Mouse (Mus musculus) frontal cortex, postnatal 25 days (tissue): ENCODE measurements around the gene Itgb5.

ENCODE experiments used
- DNase-seq, 2 experiments: peaks; one replicate each; pipeline ENCODE4 v3.0.0; 2022; ENCODE audit warnings: low spot score in 2 of 2

Itgb5 gene

DNA sequence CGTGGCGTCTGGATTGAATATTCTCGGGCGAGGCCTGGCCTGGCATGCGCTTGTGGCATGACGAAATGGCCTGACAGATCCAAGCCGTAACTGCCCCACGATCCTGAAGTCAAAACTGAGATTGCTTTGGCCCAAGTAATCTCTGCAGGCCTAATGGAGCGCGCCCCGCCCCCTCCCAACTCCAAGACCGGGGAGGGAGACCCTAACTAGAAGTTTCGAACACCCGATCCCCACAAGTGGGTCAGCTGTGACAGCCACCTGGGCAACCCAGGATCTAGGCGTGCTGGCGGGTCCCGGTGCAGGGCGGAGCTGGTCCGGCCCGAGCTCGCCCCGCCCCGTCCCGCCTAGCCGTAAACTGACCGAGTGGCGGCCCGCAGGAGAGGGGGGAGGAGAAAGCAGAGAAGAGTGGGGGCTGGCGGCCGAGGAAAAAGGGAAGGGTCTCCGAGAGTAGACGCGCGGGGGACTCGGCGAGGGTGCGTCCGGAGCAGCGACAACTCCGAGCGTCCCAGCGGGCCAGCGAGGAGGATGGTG lies at the start of gene Itgb5:
Gene Itgb5, plus strand, starts transcription at position 365 of the 531 bp plus-strand sequence.
- DNase-seq = peak in 1 of 2 experiments; percentile 25

DNA sequence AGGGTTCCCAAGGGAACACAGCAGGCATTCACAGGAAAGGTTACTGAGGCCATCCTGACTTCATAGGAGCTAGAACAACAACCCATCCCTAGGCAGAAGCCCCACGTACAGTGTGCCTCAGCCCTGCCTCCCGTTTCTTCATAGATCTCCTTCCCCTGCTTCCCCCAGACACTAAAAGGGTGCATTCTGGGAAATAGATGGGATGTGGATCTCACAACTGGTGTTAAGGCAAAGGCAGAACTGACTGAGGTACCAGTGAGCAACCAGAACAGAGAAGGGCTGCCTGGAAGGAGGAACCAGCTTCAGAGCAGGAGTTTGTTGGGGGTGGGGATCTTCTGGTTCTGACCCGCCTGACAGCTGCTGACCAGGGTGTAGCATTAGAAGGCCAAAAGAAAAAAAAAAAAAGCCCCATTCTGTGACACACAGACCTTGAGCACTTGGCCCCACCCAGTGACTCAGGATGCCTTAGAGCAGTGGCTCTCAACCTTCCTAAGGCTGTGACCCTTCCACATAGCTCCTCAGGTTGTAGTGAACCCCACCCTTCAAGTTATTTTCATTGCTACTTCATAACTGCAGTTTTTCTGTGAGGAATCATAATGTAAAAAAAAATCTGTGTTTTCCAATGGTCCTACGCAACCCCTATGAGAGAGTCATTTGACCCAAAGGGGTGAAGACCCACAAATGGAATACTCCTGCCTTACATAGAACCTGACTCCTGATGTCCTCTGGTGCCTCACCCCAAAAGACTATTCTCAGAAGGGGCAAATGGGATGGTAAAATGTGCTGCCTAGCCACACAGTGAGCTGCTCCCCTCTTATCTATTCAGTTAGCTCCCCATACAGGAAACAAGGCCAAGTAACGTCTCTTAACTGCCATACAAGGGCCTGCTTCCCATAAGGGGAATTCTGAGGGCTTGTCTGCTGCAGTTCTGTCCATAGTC lies 47.4 kb upstream of the Itgb5 start:
- no peak for DNase-seq

DNA sequence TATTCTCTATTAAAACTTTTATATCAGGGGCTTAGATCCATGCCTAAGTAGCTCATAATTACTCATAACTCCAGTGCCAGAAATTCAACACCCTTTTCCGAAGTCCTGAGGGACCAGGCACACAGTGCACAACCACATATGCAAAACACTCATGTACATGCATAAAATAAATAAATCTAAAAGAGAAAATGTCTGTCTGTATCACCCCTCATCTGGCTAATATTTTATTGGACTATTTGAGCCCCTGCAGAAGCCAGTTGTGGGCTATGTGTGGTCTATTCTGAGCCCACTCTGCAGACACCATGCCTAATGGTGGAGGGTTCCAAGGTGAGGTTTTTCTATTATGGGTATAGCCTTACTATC lies 46.8 kb upstream of the Itgb5 start:
- no peak for DNase-seq

DNA sequence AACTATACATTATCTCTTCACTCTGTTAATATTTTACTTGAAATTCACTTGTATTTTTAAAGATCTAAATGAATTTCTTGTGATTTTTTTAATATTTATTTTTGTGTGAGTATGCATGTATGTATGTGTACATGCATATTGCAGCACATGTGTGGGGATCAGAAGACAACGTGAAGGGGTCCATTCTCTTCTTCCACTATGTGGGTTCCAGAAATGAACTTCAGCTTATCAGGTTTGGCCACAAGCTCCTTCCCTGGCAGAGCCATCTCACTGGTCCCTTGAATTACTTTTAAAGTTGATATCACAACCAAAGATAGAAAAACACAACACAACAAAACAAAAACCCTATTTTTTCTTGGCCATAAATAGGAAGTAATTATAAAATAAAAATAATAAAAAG lies 44.9 kb upstream of the Itgb5 start:
- no peak for DNase-seq

DNA sequence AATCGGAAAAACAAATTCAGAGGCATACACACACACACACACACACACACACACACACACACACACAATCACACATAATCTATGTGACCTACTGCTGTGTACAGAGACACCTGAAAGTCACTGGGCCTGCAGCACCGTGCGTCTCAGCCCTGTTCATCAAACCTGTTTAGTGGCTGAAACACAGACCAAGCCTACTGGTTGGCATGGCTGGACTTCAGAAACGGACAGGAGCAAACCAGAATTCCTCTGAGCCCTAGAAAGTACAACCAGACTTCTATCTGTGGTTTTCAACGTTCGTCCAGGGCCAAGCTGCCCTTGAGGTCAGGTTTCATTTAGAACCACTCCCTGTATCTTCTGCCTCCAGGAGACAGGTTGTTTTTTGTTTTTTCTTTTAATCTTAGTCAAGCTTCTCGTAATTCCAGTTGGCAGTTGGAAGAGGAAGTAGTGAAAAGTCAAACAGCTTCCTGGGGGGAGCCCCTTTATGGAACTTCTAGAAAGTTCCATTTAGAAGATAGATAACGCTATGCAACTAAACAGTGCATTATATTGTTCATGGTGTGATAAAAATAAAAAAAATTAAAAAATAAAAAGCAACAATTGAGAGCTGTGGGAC lies 44.3 kb upstream of the Itgb5 start:
- DNase-seq = no peak

DNA sequence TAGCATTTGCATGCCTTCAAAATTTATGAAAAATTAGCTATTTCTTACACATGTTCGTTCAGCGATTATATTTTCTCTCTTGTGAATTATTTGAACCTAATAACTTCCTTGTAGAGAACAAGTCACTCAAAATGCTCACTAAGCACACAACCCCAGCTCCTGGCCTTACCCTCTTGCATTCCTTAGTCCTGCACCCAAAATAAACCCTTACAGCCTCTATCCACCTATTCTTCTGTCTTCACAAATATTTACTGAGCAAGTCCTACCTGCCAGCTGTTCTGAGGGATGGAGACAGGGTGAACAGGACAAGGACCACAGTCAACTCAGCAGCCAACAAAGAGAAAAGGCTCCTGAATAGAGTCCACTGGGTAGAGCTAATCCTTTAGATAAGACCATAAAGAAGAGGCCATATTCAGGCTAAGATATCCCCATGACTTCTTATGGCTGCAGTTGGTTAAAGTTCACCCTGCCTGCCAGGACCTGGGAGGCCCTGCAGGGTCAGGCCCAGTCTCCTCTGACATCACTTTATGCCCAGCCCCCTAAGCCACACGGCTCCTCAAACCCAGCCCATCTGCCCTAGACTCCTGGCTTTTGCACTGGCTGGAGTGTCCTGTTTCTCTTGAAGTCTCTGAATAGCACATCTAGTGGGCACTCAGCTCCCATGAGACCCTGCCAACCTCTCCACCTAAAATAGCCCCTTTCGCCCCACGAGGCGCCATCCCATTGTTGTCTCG lies 42.6 kb upstream of the Itgb5 start:
- no peak for DNase-seq

DNA sequence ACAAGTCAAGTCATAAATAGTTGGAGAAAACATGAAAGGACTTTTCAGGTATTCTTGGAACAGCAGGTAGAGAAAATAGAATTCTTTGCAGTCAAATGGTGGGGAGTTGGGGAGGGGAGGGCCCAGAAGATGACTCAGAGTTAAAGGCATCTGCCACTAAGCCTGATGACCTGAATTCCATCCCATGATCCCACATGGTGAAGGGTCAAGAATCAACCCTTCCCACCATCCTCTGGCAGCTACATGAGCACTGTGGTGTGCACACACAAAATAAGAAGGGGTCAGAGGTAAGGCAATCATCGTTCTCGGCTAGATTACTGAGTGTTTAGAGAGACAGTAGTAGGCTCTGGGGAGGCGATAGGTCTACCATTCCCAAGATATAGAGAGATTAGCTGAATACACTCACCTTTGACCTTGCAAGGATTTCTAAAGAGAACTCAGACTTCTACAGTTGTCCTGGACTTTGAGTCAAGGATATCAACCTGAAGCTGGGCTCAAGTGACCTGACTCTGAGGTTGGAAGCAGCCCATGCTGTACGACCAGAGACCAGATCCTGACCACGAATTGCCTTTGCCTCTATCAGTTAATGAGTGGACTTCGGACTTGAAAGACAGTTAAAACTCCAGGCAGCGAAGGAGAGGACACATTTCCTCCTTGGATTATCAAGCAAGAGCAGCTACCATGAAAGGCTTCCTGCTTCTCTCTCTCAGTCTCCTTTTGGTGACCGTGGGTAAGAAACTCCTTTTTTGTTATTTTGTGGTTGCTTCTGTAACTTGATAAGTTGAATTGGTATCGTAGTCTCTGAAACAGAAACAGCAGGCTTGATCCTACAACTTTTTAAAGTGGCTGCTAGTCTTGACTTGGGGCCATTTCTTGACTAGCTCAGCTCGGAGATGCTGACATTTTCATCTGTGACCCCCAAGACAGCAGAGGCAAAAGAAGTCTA lies 35.3 kb upstream of the Itgb5 start, which contains the start of gene Muc13:
Gene Muc13, plus strand, starts transcription at position 192 of the 946 bp plus-strand sequence.
- no peak for DNase-seq

DNA sequence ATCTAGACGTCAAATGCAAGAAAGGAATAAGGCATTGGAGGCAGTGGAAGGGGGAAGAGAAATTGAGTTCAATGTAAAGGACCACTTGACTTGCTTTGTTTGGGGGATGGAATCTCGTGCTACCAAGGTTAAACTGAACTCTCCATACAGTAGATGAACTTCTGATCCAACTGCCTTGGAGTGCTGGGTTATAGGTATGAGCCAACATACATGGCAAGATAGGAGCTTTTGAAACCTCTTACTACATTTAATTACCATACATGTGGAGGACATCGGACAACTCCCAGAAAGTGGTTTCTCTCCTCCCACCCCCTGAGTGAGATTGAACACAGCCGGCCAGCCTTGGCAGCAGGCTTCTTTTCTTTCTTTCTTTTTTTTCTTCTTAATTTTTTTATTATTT lies 34.4 kb upstream of the Itgb5 start:
- DNase-seq = no peak

DNA sequence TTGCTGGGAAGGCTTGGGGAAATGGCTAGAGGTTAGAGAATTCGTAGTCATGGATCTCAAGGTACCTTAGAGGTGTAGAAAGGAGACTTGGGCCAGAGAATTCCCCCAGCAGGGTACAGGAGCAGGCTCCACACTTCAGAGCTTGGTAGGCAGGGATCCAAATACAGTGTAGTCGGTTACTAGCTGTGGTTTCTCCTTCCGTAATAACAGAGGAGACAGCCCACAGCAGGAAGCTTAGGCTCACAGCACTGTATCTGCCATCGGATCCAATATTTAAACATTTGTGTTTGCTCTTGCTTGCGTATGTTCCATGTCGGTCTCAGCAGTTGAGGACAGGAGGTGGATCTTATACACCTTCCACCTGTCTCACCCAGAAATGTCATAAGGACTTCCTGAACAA lies 33.6 kb upstream of the Itgb5 start:
- no peak for DNase-seq

DNA sequence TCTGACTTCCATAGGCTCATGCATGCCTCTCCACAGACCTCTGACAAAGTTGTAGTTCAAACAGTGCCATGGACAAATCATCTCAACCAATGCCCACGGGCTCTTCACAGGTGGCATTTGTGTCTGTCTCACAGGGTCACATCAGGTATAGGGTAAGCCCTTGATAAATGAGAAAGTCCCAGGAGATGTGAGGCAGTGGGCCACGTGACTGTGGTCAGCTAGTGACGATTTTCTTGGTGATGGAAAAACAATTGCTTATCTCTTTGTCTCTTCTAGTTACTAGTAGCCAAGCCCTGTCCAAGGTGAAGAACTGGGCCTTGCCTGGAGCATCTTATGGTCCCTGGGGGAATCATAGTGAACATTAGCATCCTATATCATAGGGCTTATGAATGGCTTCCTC lies 32.7 kb upstream of the Itgb5 start:
- no peak for DNase-seq

DNA sequence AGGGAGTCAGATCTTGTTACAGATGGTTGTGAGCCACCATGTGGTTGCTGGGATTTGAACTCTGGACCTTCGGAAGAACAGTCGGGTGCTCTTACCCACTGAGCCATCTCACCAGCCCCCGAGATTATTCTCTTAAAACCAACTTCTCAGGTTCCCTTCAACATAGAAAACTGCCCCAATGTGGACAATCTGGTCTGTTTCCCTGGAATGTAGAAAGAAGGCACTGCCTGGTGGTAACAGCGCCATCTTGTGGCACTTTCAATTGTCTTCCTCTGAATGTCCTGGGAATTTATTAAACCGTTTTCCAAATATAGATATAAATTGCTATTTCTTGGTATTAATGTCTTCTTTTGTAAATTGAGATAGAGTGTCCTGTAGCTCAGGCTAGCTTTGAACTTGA lies 31.6 kb upstream of the Itgb5 start:
- peak; percentile 23 for DNase-seq

DNA sequence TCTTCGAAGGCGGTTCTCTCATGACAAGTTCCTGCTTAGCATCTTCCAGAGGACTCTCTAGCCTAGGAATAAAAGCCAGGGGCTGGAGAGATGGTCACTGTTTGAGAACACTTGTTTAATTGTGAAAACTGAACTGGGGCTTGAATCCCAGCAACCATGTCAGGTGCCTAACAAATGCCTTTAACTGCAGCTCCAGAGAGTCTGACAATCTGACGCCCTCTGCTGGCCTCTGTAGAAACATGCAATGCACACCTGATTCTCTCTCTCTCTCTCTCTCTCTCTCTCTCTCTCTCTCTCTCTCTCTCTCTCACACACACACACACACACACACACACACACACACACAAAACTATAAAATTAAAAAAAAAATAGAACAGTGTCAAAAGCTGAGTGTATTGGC lies 19.5 kb upstream of the Itgb5 start:
- no peak for DNase-seq

DNA sequence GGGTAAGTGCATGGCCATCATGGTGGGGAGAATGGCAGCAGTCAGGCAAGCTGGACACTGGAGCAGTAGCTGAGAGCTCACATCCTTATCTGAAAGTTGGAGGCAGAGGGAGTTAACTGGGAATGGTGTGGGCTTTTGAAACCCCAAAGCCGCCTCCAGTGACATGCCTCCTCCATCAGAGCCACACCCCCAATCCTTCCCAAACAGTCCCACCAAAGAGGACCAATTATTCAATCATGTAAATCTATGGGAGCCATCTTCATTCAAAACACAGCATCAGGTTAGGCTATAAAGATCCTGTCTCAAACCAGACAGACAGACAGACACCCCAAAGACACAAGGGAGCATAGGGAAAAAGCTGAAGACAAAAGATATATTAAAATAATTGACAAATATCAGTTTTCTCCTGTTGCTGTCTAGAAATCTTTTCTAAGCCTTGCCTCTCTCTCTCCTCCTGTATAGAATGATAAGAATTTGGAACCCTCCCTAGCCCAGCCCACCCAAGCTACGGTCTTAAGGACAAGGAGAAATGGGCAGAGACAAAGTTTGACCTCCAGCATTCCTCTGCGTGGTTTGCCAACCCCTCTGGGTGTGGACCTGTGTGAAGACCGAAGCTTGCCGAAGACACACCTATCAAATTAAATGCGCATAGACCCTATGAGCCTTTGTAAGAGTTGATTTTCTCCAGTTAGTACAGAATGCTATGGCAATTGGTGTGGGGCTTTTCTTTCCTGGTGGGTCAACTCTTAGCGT lies 10.9 kb upstream of the Itgb5 start:
- DNase-seq = no peak

DNA sequence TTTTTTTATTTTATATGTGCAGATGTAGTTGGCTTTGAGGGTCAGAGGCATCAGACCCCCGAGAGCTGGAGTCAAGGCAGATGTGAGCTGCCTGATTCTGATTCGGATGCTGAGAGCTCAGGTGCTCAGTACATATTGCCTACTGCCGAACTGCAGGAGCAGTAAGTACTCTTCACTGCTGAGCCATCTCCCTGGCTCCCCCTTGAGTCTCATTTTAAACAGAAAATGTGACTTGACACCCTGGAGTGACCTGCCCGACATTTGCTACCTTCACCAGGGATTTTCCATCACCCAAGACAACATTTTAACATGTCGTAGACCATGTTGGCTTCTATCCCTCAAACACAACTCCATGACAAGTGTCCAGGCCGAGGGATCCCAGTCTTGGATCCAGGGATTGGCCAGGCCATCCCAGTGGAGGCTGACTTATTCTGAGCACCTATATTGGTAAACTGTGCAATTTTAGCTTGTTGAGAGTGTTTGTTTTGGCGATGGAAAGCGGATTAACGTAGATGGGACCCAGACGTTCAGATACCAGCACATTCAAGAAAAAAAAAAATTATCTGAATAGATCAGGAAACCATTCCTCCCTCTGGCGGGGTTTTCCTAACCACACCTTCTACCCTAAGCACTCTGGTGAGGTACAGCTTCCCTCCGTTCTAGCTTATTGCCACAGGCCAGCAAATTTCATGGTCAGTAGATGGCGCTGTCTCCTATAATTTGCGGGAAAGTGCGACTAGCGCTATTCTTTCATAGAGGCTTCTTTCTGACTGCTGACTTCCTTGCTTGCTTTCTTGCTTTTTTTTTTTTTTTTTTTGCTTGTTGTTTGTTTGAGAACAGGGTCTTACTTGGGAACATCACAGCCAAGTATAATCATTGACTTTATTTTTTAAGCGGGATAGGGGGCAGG lies 8.9 kb upstream of the Itgb5 start:
- peak; percentile 77 to 88 for DNase-seq

DNA sequence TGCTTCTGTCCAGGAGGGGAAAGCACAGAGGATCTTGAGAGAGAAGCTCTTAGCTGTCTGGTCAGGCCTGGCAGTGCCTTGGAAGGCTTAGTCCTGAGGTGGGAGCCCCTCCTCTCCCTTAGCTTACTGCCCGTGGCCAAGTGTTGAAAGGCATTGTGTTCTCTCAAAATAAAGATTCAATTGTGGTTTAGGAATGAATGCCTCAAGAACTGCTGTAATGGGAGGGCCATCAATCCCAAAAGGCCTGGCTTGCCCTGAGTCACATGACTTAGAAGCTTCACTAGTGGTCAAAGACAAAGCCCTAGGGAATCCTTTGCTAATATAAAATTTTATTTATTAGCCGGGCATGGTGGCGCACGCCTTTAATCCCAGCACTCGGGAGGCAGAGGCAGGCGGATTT lies 4.9 kb upstream of the Itgb5 start:
- DNase-seq = no peak

DNA sequence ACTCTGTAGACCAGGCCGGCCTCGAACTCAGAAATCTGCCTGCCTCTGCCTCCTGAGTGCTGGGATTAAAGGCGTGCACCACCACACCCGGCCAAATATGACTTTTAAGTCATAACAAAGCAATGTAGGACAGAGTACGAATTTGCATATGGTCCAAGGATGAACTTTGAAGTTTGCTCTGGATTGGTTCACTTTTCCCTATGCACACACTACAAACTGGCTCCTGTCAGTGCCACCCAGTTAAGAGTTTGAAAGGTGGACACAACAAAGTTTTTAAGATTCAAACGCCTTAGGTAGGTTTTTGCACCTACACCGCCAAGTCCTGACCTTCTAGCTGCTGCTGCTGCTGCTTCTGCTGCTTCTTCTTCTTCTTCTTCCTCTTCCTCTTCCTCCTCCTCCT lies 969 bp upstream of the Itgb5 start:
- no peak for DNase-seq

DNA sequence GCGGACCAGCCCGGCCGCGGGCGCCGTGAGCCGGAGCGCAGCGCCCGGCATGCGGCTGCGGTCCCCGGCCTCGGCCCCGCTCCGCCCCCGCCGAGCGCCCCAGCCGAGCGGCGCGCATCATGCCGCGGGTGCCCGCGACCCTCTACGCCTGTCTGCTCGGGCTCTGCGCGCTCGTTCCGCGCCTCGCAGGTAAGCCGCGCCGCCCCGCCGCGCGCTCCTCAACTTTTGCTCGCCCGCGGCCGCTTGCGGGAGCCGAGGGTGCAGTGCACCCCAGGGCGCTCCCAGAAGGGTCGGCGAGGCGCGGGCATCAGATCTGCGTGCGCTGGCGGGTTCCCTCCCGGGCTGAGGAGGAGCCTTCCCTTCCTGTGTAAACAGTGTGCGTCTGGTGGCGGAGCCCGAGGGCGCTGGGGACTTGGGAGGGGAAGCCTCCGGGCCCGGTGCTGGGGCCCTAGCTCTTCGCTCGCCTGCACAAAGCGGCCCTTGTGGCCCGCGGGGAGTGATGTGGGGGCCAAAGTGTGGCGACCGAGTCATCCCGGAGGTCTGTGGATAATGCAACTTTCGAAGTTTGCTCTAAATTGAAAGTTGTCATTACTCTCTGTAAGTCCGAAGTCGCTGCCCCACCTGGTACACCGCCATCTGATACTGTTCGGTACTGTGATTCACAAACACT lies 512 bp downstream of the Itgb5 start:
- no peak for DNase-seq

DNA sequence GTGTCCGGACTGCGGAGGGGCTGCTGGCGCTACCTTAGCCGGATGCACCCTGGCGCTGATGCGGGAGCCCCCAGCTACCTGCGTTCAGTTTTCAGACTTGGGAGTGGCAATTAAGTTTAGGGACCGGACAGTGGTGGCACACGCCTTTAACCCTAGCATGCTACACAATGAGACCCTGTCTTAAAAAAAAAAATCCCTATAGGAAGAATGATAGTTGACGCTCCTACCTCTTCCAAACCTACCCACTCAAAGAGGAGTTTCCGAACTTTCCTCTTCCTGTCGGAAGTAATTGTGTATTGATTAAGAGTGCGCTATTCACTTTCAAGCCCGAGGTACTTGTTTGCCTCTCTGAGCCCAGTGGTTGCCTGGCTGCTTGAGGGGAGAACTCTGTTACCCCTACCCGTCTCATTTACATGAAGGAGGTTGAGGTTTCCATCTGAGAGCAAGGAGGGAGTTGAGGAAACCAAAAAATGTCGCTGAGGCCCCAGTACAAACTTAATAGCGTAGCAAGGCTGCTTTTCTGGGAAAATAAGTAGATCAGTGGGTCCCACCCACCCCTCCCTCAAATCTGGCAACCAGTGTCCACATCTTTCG lies 1.1 kb downstream of the Itgb5 start:
- no peak for DNase-seq
